Mouse (Mus musculus): ENCODE results near the gene Klhl22.

Klhl22 gene

DNA sequence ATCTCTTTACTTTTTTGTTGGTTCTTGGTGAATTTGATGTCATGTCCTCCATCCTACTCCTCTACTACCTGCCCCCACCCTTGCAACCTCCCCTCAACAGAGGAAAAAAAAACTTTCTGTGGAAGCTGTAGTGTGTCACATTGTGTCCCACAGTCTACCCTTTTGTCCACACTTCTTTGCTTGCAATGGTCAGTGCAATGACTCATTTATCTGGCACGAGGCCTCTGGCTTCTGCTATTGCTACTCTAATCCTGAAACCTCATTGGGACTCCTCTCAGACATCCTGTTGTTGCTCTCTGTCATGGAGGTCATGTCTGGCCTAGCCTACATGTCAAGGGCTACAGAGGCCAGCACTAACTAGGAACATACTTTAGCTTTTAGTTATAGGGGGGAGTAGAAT, 5.7 kb upstream of the Klhl22 start:
- DNase-seq (ENCODE audit: extremely low spot score, low read depth, low spot score), result no peak

DNA sequence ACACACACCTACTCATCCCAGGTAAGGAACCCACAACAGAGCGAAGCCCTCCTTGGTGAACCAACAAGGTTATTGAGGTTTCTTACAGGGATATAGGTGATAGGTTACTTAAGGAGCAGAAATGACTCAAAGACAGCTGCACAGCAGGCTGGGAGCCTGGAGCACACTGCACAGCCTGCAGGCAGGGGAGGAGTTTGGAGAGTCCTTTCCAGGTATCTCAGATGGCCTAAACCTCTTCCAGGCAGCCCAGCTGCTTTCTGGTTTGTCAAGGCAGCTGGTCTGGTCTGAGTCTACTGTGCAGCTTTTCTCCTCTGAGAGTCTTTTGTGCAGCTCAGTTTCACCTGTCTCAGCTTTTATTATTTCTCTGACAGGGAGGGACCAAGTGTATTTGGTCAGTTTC, 1.7 kb upstream of the Klhl22 start:
- DNase-seq (ENCODE audit: extremely low spot score, low read depth, low spot score), result no peak

DNA sequence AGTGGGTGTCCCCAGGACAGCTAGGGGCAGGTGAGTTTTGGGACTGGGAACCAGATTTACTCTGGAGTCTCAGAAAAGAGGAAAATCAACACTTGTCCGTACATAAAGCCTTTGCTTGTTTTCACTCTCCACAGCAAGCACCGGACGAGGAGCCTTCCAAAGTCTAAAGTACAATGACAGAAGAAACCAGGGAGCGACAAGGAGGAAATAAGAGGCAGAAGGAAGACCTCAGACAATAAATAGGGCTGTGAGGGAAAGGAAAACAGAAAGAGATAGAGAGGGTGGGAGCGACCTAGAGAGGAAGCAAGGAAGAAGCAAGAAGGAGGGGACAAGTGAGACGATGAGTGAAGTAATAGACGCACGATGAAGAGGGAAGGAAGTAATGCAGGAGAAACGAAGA, 516 bp upstream of the Klhl22 start:
- DNase-seq (ENCODE audit: extremely low spot score, low read depth, low spot score), result no peak

- no peak for DNase-seq (ENCODE audit: extremely low spot score, low read depth, low spot score)
Measured at GRCm38 (mm10) chr16:17759813-17760321, 449 bp downstream of the Klhl22 start.

GRCm38 (mm10) chr16:17760657-17761056, 1.2 kb downstream of the Klhl22 start:
- DNase-seq (ENCODE audit: extremely low spot score, low read depth, low spot score), result no peak

DNA sequence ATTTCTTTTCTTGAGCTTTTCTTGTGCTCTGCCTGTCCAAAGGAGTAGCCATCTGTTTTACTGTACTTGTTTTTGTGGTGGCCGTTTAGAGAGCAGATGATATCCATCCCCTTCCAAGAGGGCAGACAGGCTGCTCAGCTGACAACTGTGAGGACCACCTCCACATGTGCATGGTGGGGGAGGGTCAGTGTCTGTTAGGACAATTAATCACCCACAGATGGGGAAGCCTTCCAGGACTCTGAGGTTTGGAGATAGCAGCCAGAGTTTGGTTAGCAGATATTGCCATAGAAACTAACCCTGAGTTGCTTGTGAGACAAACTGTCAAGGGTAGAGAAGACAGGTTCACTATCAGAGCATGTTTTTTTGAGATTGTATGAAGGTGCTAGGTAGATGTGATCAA, 1.7 kb downstream of the Klhl22 start:
- DNase-seq (ENCODE audit: extremely low spot score, low read depth, low spot score), result no peak

- DNase-seq (ENCODE audit: extremely low spot score, low read depth, low spot score), result no peak
Measured at GRCm38 (mm10) chr16:17764108-17764511, 4.7 kb downstream of the Klhl22 start.

DNA sequence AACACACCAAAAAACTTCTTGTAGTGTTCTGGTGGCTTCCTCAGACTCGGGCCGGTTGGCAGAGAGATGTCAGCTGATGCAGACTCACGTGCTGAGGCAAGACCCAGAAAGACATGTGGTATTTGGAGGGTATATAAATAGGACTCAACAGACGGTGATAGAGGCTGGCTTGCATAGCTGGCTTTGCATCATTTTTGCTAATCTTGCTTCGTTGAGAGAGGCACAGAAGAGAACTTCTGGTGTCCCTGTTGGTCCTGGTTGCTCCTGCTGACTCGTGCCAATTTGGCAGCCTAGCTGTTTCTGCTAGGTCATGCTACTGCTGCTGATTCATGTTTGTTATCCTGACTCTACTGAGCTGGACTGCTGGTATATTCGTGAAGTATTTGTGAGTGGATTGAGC, 9.4 kb downstream of the Klhl22 start:
- DNase-seq (ENCODE audit: extremely low spot score, low read depth, low spot score), result no peak

GRCm38 (mm10) chr16:17771117-17771865, 11.9 kb downstream of the Klhl22 start:
- DNase-seq (ENCODE audit: extremely low spot score, low read depth, low spot score), result no peak

- no peak for DNase-seq (ENCODE audit: extremely low spot score, low read depth, low spot score)
Measured at GRCm38 (mm10) chr16:17776828-17777227, 17.4 kb downstream of the Klhl22 start.

GRCm38 (mm10) chr16:17778223-17778622, 18.8 kb downstream of the Klhl22 start:
- no peak for DNase-seq (ENCODE audit: extremely low spot score, low read depth, low spot score)

GRCm38 (mm10) chr16:17779692-17780091, 20.3 kb downstream of the Klhl22 start:
- no peak for DNase-seq (ENCODE audit: extremely low spot score, low read depth, low spot score)

DNA sequence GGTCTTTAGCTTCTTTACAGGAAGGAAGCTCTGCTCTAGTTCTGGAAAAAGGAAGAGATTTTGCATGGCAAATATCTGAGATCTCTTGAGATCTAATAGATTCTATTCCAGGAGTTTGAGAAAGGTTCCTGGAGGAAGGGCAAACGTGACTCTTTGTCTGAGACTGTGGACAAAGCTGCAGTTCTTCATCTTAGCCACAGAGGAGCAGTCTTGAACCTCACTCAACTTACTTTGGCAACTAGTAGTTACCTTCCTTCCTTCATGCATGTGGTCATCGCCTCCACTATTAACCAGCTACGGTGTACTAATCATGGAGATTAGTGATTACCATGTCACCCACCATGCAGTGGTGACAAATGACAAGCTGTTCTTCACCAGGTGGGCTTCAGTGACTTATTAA, 25.9 kb downstream of the Klhl22 start:
- DNase-seq (ENCODE audit: extremely low spot score, low read depth, low spot score), result no peak

DNA sequence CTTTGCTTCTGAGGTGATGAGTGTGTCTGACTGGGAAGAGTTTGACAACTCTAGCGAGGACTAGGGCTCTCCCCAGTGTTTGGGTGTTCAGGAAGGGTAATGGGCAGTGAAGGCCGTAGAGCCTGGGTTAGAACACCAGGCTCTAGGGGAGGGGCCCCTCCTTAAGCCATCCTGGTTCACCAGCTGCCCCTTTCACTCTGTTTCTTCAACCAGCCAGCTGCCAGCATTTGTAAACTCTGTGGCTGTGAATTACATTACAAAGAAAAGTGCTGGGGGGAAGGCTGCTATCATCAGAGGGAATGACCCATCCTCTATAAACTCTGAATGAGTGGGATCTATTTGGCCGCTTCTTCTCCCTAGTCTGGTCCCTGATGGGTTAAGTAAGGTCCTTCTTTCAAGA, 33.3 kb downstream of the Klhl22 start:
- no peak for DNase-seq (ENCODE audit: extremely low spot score, low read depth, low spot score)

DNA sequence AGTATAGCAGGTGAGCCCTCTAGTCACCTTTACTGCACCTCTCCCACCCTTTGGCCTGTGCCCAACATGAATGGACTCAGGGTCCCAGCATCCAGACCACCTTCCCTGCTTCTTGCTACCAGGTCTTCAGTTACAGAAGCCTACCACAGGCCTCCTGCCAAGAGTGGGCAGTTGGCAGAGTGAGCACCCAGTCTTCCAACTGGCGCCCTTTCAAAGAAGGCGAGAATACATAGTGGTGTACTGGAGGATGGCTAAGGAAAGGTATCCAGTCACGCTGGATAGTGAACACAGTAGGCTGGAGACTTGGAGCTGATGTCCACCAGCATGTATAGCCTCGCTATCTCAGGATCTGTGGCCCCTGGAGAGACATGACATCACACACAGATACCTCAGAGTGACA, 34.6 kb downstream of the Klhl22 start:
- no peak for DNase-seq (ENCODE audit: extremely low spot score, low read depth, low spot score)

- DNase-seq (ENCODE audit: extremely low spot score, low read depth, low spot score), result no peak
Measured at GRCm38 (mm10) chr16:17795643-17796042, 36.2 kb downstream of the Klhl22 start.

DNA sequence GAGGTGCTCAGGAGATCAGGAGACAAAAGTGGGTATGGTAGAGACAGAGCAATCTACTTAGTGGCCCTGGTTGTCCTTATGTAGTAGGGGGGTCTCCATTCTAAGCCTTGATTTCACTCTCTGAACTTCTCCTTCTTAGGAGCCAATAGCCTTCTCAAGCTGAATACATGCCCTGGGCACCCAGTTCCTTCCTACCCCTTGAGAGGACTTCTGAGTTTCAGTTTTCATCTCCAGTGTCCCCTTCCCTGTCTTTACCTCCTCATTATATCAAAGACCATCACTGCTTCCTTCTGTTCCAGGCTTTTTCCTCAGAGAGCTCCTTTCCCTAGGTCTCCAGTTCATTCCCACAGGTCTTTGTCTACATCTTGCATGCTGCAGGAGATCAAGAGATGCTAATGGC, 37.1 kb downstream of the Klhl22 start:
- no peak for DNase-seq (ENCODE audit: extremely low spot score, low read depth, low spot score)

GRCm38 (mm10) chr16:17796971-17797811, 37.8 kb downstream of the Klhl22 start, which contains the start of gene Scarf2:
Scarf2 (plus strand) TSS chr16:17797282.
- no peak for DNase-seq (ENCODE audit: extremely low spot score, low read depth, low spot score)

- DNase-seq (ENCODE audit: extremely low spot score, low read depth, low spot score), result no peak
Measured at GRCm38 (mm10) chr16:17797812-17798311, 38.4 kb downstream of the Klhl22 start.

DNA sequence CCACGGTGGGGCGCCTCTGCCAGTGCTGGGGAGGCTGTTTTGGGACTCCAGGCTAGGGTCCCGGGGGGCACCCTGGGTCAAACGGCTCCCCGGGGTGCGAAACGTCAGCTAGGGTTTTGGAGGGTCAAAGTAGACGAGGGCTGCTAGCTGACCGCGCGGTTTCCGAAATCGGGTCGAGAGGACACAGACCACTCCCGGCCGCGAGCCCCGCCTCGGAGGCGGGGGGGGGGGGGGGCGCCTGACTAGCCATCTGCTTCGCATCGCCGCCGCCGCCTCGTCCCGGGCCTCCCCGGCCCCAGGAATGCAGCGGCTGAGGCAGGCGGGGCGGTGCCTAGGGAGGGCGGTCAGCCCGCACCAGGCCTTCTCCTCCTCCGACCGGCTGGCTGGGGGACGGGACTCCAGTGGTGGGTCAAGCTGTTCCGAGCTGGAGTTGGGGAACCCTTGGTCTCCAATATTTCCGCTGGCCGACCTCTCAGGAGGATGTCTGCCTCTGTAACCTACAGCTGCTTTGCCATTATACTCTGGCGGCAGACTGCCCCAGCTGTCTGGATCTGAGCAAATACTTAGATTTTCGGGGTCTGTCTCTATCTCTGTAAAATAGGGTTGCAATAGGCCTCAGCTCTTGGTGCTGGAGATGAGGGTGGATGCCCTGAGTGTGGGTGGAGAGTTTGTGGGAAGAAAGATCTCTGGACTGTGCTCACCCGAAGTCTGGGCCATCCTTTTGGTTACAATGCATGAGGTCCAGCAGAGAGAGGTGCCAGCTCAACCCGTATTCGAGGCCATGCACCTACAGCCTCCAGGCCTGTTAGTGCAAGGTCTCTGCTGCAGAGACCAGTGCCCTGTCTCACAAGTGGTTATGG, 39.1 kb downstream of the Klhl22 start:
- DNase-seq (ENCODE audit: extremely low spot score, low read depth, low spot score), result no peak

DNA sequence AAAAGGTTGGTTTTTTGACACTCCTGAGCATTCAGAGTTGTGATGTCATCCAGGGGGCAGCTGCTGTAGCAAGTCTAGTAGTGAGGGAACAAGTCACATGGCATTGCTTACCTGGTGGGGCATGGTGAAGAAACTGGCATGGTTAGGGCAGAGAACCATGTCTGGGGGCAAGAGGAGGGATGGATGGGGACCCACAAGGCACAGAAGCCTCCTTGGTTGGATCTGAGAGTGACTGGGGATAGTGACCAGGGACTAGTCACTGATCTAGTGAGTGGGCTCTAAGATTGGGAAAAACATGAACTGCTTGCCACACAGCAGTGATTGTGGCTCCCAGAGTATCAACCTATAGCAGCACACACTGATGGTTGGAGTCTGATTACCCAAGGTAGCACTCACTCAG, 40.2 kb downstream of the Klhl22 start:
- no peak for DNase-seq (ENCODE audit: extremely low spot score, low read depth, low spot score)

Measured in hindlimb bud, embryonic 11.5 days (tissue).